Comparison of ENCODE assay signal across 17 mouse cellular contexts in the genomic region with DNA sequence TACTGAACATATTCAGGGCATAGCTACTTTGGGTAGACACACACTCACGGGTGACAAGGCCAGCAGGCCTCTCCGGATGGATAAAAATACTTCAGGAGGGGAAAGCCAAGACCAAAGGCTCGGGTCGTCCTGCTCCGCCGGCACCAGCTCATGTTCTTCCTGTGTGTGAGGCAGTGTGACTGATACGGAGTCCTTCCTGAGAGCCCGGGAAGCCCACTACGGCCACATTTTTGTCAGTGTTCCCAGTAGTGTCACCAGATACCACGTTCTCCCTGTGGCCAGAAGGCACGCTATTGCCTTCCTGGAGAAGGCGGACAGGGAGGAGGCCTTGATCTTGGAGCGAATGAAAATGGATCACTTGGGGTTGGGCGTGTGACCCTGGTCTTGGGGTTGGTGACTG. TPM values are rescaled to one million over a fixed set of nuclear protein-coding genes. Genes with fewer than 3 reads are reported as not detected.
DNase-seq lines count a peak whose midpoint lies in the region; ATAC-seq lines count a peak whose summit lies in the region.
"Had no signal": no experiment of that assay in that cellular context is flagged by ENCODE, and none has a peak within 500 bp of the region (broad histone marks: within the 10 kb centered on the region; RNA-seq: fewer than 3 reads in every experiment).

No protein-coding gene starts in this region.

- no peaks in the 10 kb centered on the region for H3K9me3 ChIP-seq in megakaryocyte, embryonic 14.5 days
- H3K9me3 ChIP-seq: embryonic facial prominence, embryonic 15.5 days; forebrain, embryonic 12.5 days; hindbrain, embryonic 15.5 days; neural tube, embryonic 15.5 days had no signal

- H3K36me3 ChIP-seq in megakaryocyte, embryonic 14.5 days (replicated peaks; ENCODE audit: low read length): no peaks in the 10 kb centered on the region
- H3K36me3 ChIP-seq: embryonic facial prominence, embryonic 15.5 days; forebrain, embryonic 12.5 days; hindbrain, embryonic 15.5 days; limb, embryonic 12.5 days; neural tube, embryonic 15.5 days had no signal

- H3K27me3 ChIP-seq in megakaryocyte, embryonic 14.5 days (replicated peaks): no peaks in the 10 kb centered on the region
- H3K27me3 ChIP-seq: embryonic facial prominence, embryonic 15.5 days; forebrain, embryonic 12.5 days; hindbrain, embryonic 15.5 days; neural tube, embryonic 15.5 days had no signal

- ATAC-seq in megakaryocyte, adult 5-6 weeks (ENCODE audit: poor library complexity, severe bottlenecking): no peak

- peak overlapping the region; percentile 25 for H3K4me3 ChIP-seq in megakaryocyte, embryonic 14.5 days (replicated peaks)
- H3K4me3 ChIP-seq: embryonic facial prominence, embryonic 15.5 days; forebrain, embryonic 12.5 days; hindbrain, embryonic 15.5 days; limb, embryonic 12.5 days; neural tube, embryonic 15.5 days had no signal

- intact Hi-C loops in heart, postnatal 25 days (cut with DNase I): no loop called here

- DNase-seq in adrenal gland, postnatal 14 days: peak; percentile 21
- no peak for DNase-seq in adrenal gland, postnatal 4 days (ENCODE audit: low spot score in 2 of 2)
- DNase-seq in heart, postnatal 25 days (ENCODE audit: low spot score): peak; percentile 13
- peak; percentile 92 for DNase-seq in skeletal muscle tissue, adult 2 months (ENCODE audit: low read depth, low spot score)
- DNase-seq in cerebellum, adult 18-20 months: no peak
- DNase-seq in lung, postnatal 36 days: no peak
- DNase-seq: cerebellum, adult 11-12 months; lung, adult 2 months had no signal

- H3K4me1 ChIP-seq in megakaryocyte, embryonic 14.5 days: peaks cover 56% of the 10 kb centered on the region
- H3K4me1 ChIP-seq: forebrain, embryonic 12.5 days had no signal

RNA-seq across cellular contexts. Expression of gene Gm525, which starts 29.5 kb away (rescaled TPM):
- not detected in 2 replicates for total RNA-seq in adrenal gland, postnatal 14 days (2021)
- total RNA-seq in adrenal gland, postnatal 4 days (2021): under 1 TPM in 1 of 2 experiments, not detected in 1; 0.62 TPM
- not detected in 2 replicates for polyA plus RNA-seq in megakaryocyte, embryonic 14.5 days (2012; ENCODE audit: insufficient read depth, low replicate concordance)
- not detected in 2 replicates for total RNA-seq in megakaryocyte, adult 5-6 weeks (2015)
- total RNA-seq in megakaryocyte, adult 5-6 weeks (2017): not detected in 2 replicates
- not detected for total RNA-seq in heart, postnatal 25 days (2021)
- total RNA-seq: left cerebral cortex, adult 18-20 months; megakaryocyte progenitor cell, adult 5-6 weeks had no signal
- polyA plus RNA-seq: forebrain, embryonic 12.5 days; hindbrain, embryonic 15.5 days; neural tube, embryonic 15.5 days had no signal

RNA-seq across cellular contexts. Expression of gene Dgke, which starts 36.5 kb away (rescaled TPM):
- 12.8 and 15.0 TPM in 2 replicates for total RNA-seq in adrenal gland, postnatal 14 days (2021)
- total RNA-seq in adrenal gland, postnatal 4 days (2021): 10 to 100 TPM; 11.3 to 14.2 TPM
- 0.70 TPM in 1 of 2 replicates, not detected in the other for polyA plus RNA-seq in megakaryocyte, embryonic 14.5 days (2012; ENCODE audit: insufficient read depth, low replicate concordance)
- total RNA-seq in megakaryocyte, adult 5-6 weeks (2015): 1.1 and 1.3 TPM in 2 replicates
- 2.6 and 2.7 TPM in 2 replicates for total RNA-seq in megakaryocyte, adult 5-6 weeks (2017)
- 10 to 100 TPM in 1 of 2 experiments, 1 to 10 TPM in 1; 9.4 to 10.6 TPM for total RNA-seq in heart, postnatal 25 days (2021)

Comparison
In these comparisons a context has a peak if more than half of its experiments do, and no peak if none do; other contexts are left out.
1. DNase-seq: peak in adrenal gland, postnatal 14 days (single experiment), heart, postnatal 25 days (single experiment) and skeletal muscle tissue, adult 2 months (single experiment); none in adrenal gland, postnatal 4 days (0 of 2), cerebellum, adult 18-20 months (0 of 2) and lung, postnatal 36 days (single experiment).